Mouse (Mus musculus) heart, embryonic 12.5 days (tissue): ENCODE data around the gene Eif3i. TPM values are rescaled to one million over a fixed set of nuclear protein-coding genes. Genes with fewer than 3 reads are reported as not detected.
"Not testable (repeated sequence)": the region's sequence is repeated elsewhere in the genome, so short reads cannot be mapped to it uniquely, and the experiment has no call there.

Experiments used
- ATAC-seq: fragments of 200-750 bp; cut with Nextera tagmentation; 2 replicates; pipeline ENCODE4 v1.8.0; 2017; ENCODE audit warnings: moderate TSS enrichment, moderate library complexity; ENCODE audit not compliant: insufficient number of reproducible peaks, low FRiP score
- H3K27ac ChIP-seq: fragments of 300-500 bp; sonication (generic); 2 replicates; pipeline ENCODE4 v1.5.1; 2016; ENCODE audit warnings: mild to moderate bottlenecking, moderate library complexity; ENCODE audit not compliant: poor library complexity, severe bottlenecking
- H3K27me3 ChIP-seq: fragments of 300-500 bp; sonication (generic); replicated peaks from 2 replicates; pipeline ENCODE4 v1.6.1; 2016; ENCODE audit warnings: mild to moderate bottlenecking, moderate library complexity
- H3K36me3 ChIP-seq: fragments of 300-500 bp; sonication (generic); 2 replicates; pipeline ENCODE4 v1.6.1; 2016; ENCODE audit warnings: mild to moderate bottlenecking, moderate library complexity
- H3K4me1 ChIP-seq: fragments of 300-500 bp; sonication (generic); replicated peaks from 2 replicates; pipeline ENCODE4 v1.6.1; 2016; ENCODE audit warnings: mild to moderate bottlenecking
- H3K4me2 ChIP-seq: fragments of 300-500 bp; sonication (generic); 2 replicates; pipeline ENCODE4 v1.6.1; 2016; ENCODE audit warnings: mild to moderate bottlenecking, moderate library complexity
- H3K4me3 ChIP-seq: fragments of 300-500 bp; sonication (generic); 2 replicates; pipeline ENCODE4 v1.5.1; 2016; ENCODE audit warnings: mild to moderate bottlenecking
- H3K9ac ChIP-seq: fragments of 300-500 bp; sonication (generic); 2 replicates; pipeline ENCODE4 v1.6.1; 2016; ENCODE audit warnings: mild to moderate bottlenecking, moderate library complexity
- H3K9me3 ChIP-seq: fragments of 300-500 bp; sonication (generic); replicated peaks from 2 replicates; pipeline ENCODE4 v1.6.1; 2016; ENCODE audit warnings: mild to moderate bottlenecking, moderate library complexity
- WGBS: fragments of 180-500 bp; shearing (Covaris S2); methylation state at CpG from one replicate; pipeline ENCODE4 v1.1.7; 2016; 5-methylcytosine and 5-hydroxymethylcytosine counted together
- polyA plus RNA-seq: library from polyadenylated mRNA; unstranded; fragments of >200 nt; fragmentation: Nextera tagmentation; extraction: Ambion mirVana; gene quantifications from 2 replicates; pipeline ENCODE4 v1.2.1, GENCODE M21; 2016

Eif3i gene
- polyA plus RNA-seq, 1 experiment from 2014 or later = 156 TPM

GRCm38 (mm10) chr4:129556532-129557223 is 43.8 kb downstream of the Eif3i start:
- H3K9me3 ChIP-seq = no peaks in the 10 kb centered on the region
- peak overlapping the region; percentile 53 for H3K4me3 ChIP-seq
- peaks cover 17% of the 10 kb centered on the region for H3K4me1 ChIP-seq
- H3K27me3 ChIP-seq = peaks cover 5% of the 10 kb centered on the region; the same call in 1 of the 2 replicates
- peak overlapping the region; percentile 22; the same call in 1 of the 2 replicates for H3K27ac ChIP-seq
- no peaks in the 10 kb centered on the region for H3K36me3 ChIP-seq
- 9% methylated on average over 32 of the region's 33 CpGs for WGBS
- ATAC-seq = peak; percentile 87
- peak overlapping the region; percentile 60 for H3K9ac ChIP-seq
- H3K4me2 ChIP-seq = peak overlapping the region; percentile 92

GRCm38 (mm10) chr4:129555862-129556531 is 44.5 kb downstream of the Eif3i start:
- Histone ChIP-seq H3K4me1 (peaks cover 17% of the 10 kb centered on the region), H3K27me3 (peaks cover 5% of the 10 kb centered on the region; the same call in 1 of the 2 replicates), H3K27ac (0 out of 2 replicates have a peak overlapping the region, but pooled peaks have one; percentile 26), H3K9me3 (no peaks in the 10 kb centered on the region), H3K4me3 (peak overlapping the region; percentile 53), H3K9ac (peak overlapping the region; percentile 69), H3K4me2 (peak overlapping the region; percentile 92), H3K36me3 (no peaks in the 10 kb centered on the region)
- ATAC-seq = peak; percentile 57
- under 1% methylated on average over 24 of the region's 24 CpGs for WGBS

- peak; percentile 23; the same call in 1 of the 2 replicates for ATAC-seq
- Histone ChIP-seq H3K4me3 (peak overlapping the region; percentile 53), H3K9me3 (no peaks in the 10 kb centered on the region), H3K9ac (peak overlapping the region; percentile 69; the same call in 1 of the 2 replicates), H3K4me2 (peak overlapping the region; percentile 92), H3K27me3 (peaks cover 5% of the 10 kb centered on the region; the same call in 1 of the 2 replicates), H3K27ac (no peak overlapping the region), H3K4me1 (peaks cover 17% of the 10 kb centered on the region), H3K36me3 (no peaks in the 10 kb centered on the region)
- WGBS = 3% methylated on average over 16 of the region's 16 CpGs
Observed at GRCm38 (mm10) chr4:129555421-129555861, 45.0 kb downstream of the Eif3i start.

- not testable (repeated sequence) for H3K27me3 ChIP-seq, H3K9ac ChIP-seq, H3K4me3 ChIP-seq, H3K9me3 ChIP-seq, H3K36me3 ChIP-seq, ATAC-seq, H3K27ac ChIP-seq, H3K4me2 ChIP-seq
- 89% methylated on average over 6 of the region's 6 CpGs for WGBS
- peaks cover 23% of the 10 kb centered on the region for H3K4me1 ChIP-seq
Observed at GRCm38 (mm10) chr4:129554512-129554911, 45.9 kb downstream of the Eif3i start.

- Histone ChIP-seq H3K36me3 (no peaks in the 10 kb centered on the region), H3K4me3 (no peak overlapping the region), H3K4me1 (peaks cover 6% of the 10 kb centered on the region), H3K27ac (no peak overlapping the region), H3K4me2 (no peak overlapping the region), H3K9me3 (no peaks in the 10 kb centered on the region), H3K9ac (no peak overlapping the region), H3K27me3 (peaks cover 5% of the 10 kb centered on the region; the same call in 1 of the 2 replicates)
- WGBS = 58% methylated on average over 1 of the region's 1 CpGs
- ATAC-seq = no peak
Observed at GRCm38 (mm10) chr4:129550295-129550694, 50.2 kb downstream of the Eif3i start.

- no peak overlapping the region for H3K9ac ChIP-seq
- no peaks in the 10 kb centered on the region for H3K27me3 ChIP-seq
- no peak overlapping the region for H3K4me2 ChIP-seq
- no peaks in the 10 kb centered on the region for H3K9me3 ChIP-seq
- 88% methylated on average over 2 of the region's 2 CpGs for WGBS
- no peaks in the 10 kb centered on the region for H3K36me3 ChIP-seq
- H3K4me1 ChIP-seq = peaks cover 6% of the 10 kb centered on the region; the same call in 1 of the 2 replicates
- no peak overlapping the region for H3K4me3 ChIP-seq
- no peak for ATAC-seq
- no peak overlapping the region for H3K27ac ChIP-seq
Observed at GRCm38 (mm10) chr4:129549306-129549705, 51.1 kb downstream of the Eif3i start.

- H3K4me2 ChIP-seq, H3K4me1 ChIP-seq, H3K9ac ChIP-seq, H3K36me3 ChIP-seq, H3K27me3 ChIP-seq, H3K27ac ChIP-seq, ATAC-seq, H3K4me3 ChIP-seq, H3K9me3 ChIP-seq: not testable (repeated sequence)
- 77% methylated on average over 4 of the region's 4 CpGs for WGBS
Observed at GRCm38 (mm10) chr4:129547631-129548030, 52.8 kb downstream of the Eif3i start.

GRCm38 (mm10) chr4:129544106-129544505 is 56.3 kb downstream of the Eif3i start:
- ATAC-seq = no peak
- no peaks in the 10 kb centered on the region for H3K27me3 ChIP-seq
- H3K36me3 ChIP-seq = peaks cover 12% of the 10 kb centered on the region
- H3K9me3 ChIP-seq = no peaks in the 10 kb centered on the region
- no peak overlapping the region for H3K27ac ChIP-seq
- peaks cover 20% of the 10 kb centered on the region for H3K4me1 ChIP-seq
- WGBS = 82% methylated on average over 4 of the region's 4 CpGs
- H3K4me2 ChIP-seq = no peak overlapping the region
- no peak overlapping the region for H3K9ac ChIP-seq
- H3K4me3 ChIP-seq = no peak overlapping the region

GRCm38 (mm10) chr4:129542592-129543141 is 57.8 kb downstream of the Eif3i start, which contains the start of gene Hdac1:
Hdac1 (minus strand) TSS chr4:129542713.
- peak; percentile 100 for ATAC-seq
- H3K27me3 ChIP-seq = no peaks in the 10 kb centered on the region
- 1% methylated on average over 33 of the region's 46 CpGs for WGBS
- no peaks in the 10 kb centered on the region for H3K9me3 ChIP-seq
- H3K4me1 ChIP-seq = peaks cover 20% of the 10 kb centered on the region
- peak within 1 kb of the TSS; percentile 90 for H3K4me2 ChIP-seq
- H3K9ac ChIP-seq = peak within 1 kb of the TSS; percentile 95
- H3K27ac ChIP-seq = peak within 1 kb of the TSS; percentile 76
- peaks cover 21% of the 10 kb centered on the region for H3K36me3 ChIP-seq
- H3K4me3 ChIP-seq = peak within 1 kb of the TSS; percentile 94
